Mouse (Mus musculus) neural tube, embryonic 11.5 days (tissue): ENCODE measurements around the gene Gm9837. TPM values are rescaled to one million over a fixed set of nuclear protein-coding genes. Genes with fewer than 3 reads are reported as not detected.

Source experiments
- ATAC-seq: fragments of 200-750 bp; cut with Nextera tagmentation; 2 replicates; pipeline ENCODE4 v1.8.0; 2017; ENCODE audit warnings: moderate number of reproducible peaks, mild to moderate bottlenecking, moderate TSS enrichment, moderate library complexity; ENCODE audit not compliant: insufficient read depth, low FRiP score, low TSS enrichment
- DNase-seq: peaks from one replicate; pipeline ENCODE4 v3.0.0-alpha.2; 2015; ENCODE audit warnings: low spot score
- H3K27ac ChIP-seq: fragments of 300-500 bp; sonication (generic); 2 replicates; pipeline ENCODE4 v1.5.1; 2014; ENCODE audit warnings: low read depth, mild to moderate bottlenecking, low read length
- H3K27me3 ChIP-seq: fragments of 300-500 bp; sonication (generic); 2 replicates; pipeline ENCODE4 v1.6.1; 2014; ENCODE audit warnings: mild to moderate bottlenecking, low read length, mixed read lengths; ENCODE audit not compliant: control insufficient read depth, insufficient read depth
- H3K36me3 ChIP-seq: fragments of 300-500 bp; sonication (generic); 2 replicates; pipeline ENCODE4 v1.6.1; 2014; ENCODE audit warnings: mild to moderate bottlenecking, low read length, moderate library complexity, mixed read lengths; ENCODE audit not compliant: control insufficient read depth, insufficient read depth
- H3K4me1 ChIP-seq: fragments of 300-500 bp; sonication (generic); 2 replicates; pipeline ENCODE4 v1.6.1; 2014; ENCODE audit warnings: low read length, mixed read lengths; ENCODE audit not compliant: control insufficient read depth, insufficient read depth
- H3K4me2 ChIP-seq: fragments of 300-500 bp; sonication (generic); 2 replicates; pipeline ENCODE4 v1.6.1; 2014; ENCODE audit warnings: low read depth, mild to moderate bottlenecking, moderate library complexity
- H3K4me3 ChIP-seq: fragments of 300-500 bp; sonication (generic); 2 replicates; pipeline ENCODE4 v1.5.1; 2014; ENCODE audit warnings: low read depth, low read length
- H3K9ac ChIP-seq: fragments of 300-500 bp; sonication (generic); 2 replicates; pipeline ENCODE4 v1.6.1; 2014; ENCODE audit warnings: mild to moderate bottlenecking, low read length
- H3K9me3 ChIP-seq: fragments of 300-500 bp; sonication (generic); 2 replicates; pipeline ENCODE4 v1.6.1; 2016; ENCODE audit warnings: low read length; ENCODE audit not compliant: control insufficient read depth
- WGBS: fragments of 180-500 bp; shearing (Covaris S2); extraction: QIAGEN DNeasy Blood & Tissue Kit; methylation state at CpG from one replicate; pipeline ENCODE4 v1.1.7; 2014; 5-methylcytosine and 5-hydroxymethylcytosine counted together
- polyA plus RNA-seq: library from polyadenylated mRNA; unstranded; fragments of >200 nt; fragmentation: Nextera tagmentation; extraction: Ambion mirVana; gene quantifications from 2 replicates; pipeline ENCODE4 v1.2.1, GENCODE M21; 2014

Gm9837 gene
- polyA plus RNA-seq, 1 experiment from 2014 or later = not detected

GRCm38 (mm10) chr11:53452396-53452795 lies 17.9 kb downstream of the Gm9837 start:
- Histone ChIP-seq H3K4me3 (no peak overlapping the region), H3K9me3 (no peaks in the 10 kb centered on the region), H3K4me2 (no peak overlapping the region), H3K4me1 (no peaks in the 10 kb centered on the region), H3K9ac (no peak overlapping the region), H3K27me3 (peaks cover 7% of the 10 kb centered on the region), H3K36me3 (no peaks in the 10 kb centered on the region), H3K27ac (no peak overlapping the region)
- DNase-seq = no peak
- WGBS = 91% methylated on average over 9 of the region's 9 CpGs
- no peak for ATAC-seq

- DNase-seq (no peak), ATAC-seq (no peak)
- no peak overlapping the region for H3K4me3 ChIP-seq
- H3K27ac ChIP-seq = no peak overlapping the region
- no peak overlapping the region for H3K9ac ChIP-seq
- 68% methylated on average over 2 of the region's 2 CpGs for WGBS
- no peaks in the 10 kb centered on the region for H3K36me3 ChIP-seq
- no peaks in the 10 kb centered on the region for H3K4me1 ChIP-seq
- H3K27me3 ChIP-seq = peaks cover 1% of the 10 kb centered on the region; the same call in 1 of the 2 replicates
- no peaks in the 10 kb centered on the region for H3K9me3 ChIP-seq
- no peak overlapping the region for H3K4me2 ChIP-seq
Observed at GRCm38 (mm10) chr11:53451361-53451760, 18.9 kb downstream of the Gm9837 start.

DNA sequence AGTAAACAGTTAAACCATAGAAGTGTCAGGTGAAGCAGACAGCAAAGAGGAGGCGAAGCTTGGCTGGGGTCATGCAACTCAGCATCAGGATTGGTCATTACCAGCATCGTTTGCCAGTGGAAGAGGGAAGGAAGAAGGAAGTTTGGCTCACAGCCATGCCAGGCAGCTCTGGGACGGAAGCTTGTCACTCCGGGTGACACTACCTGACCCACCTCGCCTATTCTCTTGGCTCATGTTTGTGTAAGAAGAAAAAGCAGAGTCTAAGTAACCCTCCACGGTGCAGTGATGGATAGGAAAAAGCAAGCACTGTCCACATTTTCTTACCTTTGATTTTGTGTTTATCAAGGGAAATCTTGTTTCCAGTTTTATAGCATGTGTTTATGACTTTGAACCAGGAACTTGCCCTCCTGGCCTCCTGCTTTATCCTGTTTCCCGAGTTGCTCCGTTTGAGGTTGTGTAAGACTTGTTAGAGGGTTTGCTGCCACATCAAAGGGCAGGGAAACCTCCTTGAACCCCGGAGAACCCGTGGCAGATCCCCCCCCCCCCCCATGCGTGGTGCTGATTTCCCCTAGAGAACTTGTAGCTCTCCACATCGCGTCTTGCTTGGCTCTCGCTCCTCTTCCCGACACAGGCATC lies 20.1 kb downstream of the Gm9837 start:
- Histone ChIP-seq H3K9ac (no peak overlapping the region), H3K4me1 (no peaks in the 10 kb centered on the region), H3K36me3 (no peaks in the 10 kb centered on the region), H3K4me2 (no peak overlapping the region), H3K4me3 (no peak overlapping the region), H3K9me3 (no peaks in the 10 kb centered on the region), H3K27me3 (no peaks in the 10 kb centered on the region), H3K27ac (no peak overlapping the region)
- WGBS = 58% methylated on average over 15 of the region's 15 CpGs
- no peak for ATAC-seq
- DNase-seq = no peak

DNA sequence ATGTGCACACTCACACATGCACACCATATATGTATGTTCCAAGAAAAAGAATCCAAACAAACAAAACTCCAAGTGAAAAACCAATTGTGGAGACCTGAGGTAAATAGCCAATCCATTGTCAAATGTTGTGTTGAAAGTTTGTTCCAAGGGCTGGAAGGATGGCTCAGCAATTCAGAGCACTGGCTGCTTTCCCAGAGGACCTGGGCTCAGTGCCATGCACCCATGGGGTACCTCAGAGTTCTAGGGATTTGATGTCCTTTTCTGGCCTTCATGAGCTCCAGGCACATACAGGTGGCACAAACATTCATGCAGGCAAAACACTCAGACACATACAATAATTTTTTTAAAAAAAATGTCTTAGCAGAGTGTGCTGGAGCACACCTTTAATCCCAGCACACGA lies 21.8 kb downstream of the Gm9837 start:
- H3K27me3 ChIP-seq = no peaks in the 10 kb centered on the region
- H3K9me3 ChIP-seq = no peaks in the 10 kb centered on the region
- no peak for DNase-seq
- no peak overlapping the region for H3K27ac ChIP-seq
- H3K36me3 ChIP-seq = no peaks in the 10 kb centered on the region
- H3K4me3 ChIP-seq = no peak overlapping the region
- WGBS = 94% methylated on average over 1 of the region's 1 CpGs
- H3K4me1 ChIP-seq = no peaks in the 10 kb centered on the region
- no peak for ATAC-seq
- H3K4me2 ChIP-seq = no peak overlapping the region
- no peak overlapping the region for H3K9ac ChIP-seq

DNA sequence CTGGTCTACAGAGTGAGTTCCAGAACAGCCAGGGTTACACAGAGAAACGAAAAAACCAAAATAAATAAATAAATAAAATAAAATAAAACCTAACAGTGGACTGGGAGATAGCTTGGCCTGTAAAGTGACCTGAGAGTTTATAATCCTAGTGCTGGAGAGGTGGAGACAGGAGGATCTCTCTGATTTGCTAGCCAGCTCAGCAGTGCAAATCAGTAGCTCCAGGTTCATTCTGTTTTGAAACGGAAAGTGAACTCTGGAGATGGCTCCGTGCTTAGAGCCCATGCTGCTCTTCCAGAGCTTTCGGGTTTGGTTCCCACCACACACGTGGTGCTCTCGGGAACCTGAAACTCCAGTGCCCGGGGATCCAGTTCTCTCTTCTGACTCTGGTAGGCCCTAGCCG lies 22.3 kb downstream of the Gm9837 start:
- Histone ChIP-seq H3K36me3 (no peaks in the 10 kb centered on the region), H3K27ac (no peak overlapping the region), H3K4me2 (no peak overlapping the region), H3K9ac (no peak overlapping the region), H3K4me1 (no peaks in the 10 kb centered on the region), H3K4me3 (no peak overlapping the region), H3K27me3 (no peaks in the 10 kb centered on the region), H3K9me3 (no peaks in the 10 kb centered on the region)
- DNase-seq (no peak), ATAC-seq (no peak)
- 90% methylated on average over 8 of the region's 8 CpGs for WGBS

GRCm38 (mm10) chr11:53446183-53446582 lies 24.1 kb downstream of the Gm9837 start:
- Histone ChIP-seq H3K36me3 (no peaks in the 10 kb centered on the region), H3K27me3 (no peaks in the 10 kb centered on the region), H3K4me2 (no peak overlapping the region), H3K27ac (no peak overlapping the region), H3K4me1 (no peaks in the 10 kb centered on the region), H3K9ac (no peak overlapping the region), H3K9me3 (no peaks in the 10 kb centered on the region), H3K4me3 (no peak overlapping the region)
- DNase-seq = no peak
- no peak for ATAC-seq
- 88% methylated on average over 13 of the region's 13 CpGs for WGBS

GRCm38 (mm10) chr11:53445562-53445961 lies 24.7 kb downstream of the Gm9837 start:
- no peaks in the 10 kb centered on the region for H3K4me1 ChIP-seq
- H3K36me3 ChIP-seq = no peaks in the 10 kb centered on the region
- no peak overlapping the region for H3K4me2 ChIP-seq
- no peaks in the 10 kb centered on the region for H3K27me3 ChIP-seq
- H3K9me3 ChIP-seq = no peaks in the 10 kb centered on the region
- 67% methylated on average over 13 of the region's 13 CpGs for WGBS
- no peak for DNase-seq
- H3K4me3 ChIP-seq = no peak overlapping the region
- no peak overlapping the region for H3K9ac ChIP-seq
- H3K27ac ChIP-seq = no peak overlapping the region
- no peak for ATAC-seq

DNA sequence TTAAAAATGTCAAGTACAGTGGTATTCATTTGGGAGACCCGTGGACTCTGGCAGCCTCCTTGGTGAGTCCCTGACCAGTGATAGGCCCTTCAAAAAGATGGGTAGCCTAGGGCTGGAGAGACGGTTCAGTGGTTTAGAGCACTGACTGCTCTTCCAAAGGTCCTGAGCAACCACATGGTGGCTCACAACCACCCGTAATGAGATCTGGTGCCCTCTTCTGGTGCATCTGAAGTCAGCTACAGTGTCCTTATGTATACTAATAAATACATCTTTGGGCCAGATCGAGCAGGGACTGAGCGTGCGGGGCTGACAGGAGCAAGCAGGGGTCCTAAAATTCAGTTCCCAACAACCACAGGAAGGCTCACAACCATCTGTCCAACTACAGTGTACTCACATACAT lies 26.4 kb downstream of the Gm9837 start:
- Histone ChIP-seq H3K9me3 (no peaks in the 10 kb centered on the region), H3K27ac (no peak overlapping the region), H3K4me2 (no peak overlapping the region), H3K4me1 (no peaks in the 10 kb centered on the region), H3K4me3 (no peak overlapping the region), H3K9ac (no peak overlapping the region), H3K36me3 (no peaks in the 10 kb centered on the region), H3K27me3 (no peaks in the 10 kb centered on the region)
- ATAC-seq (no peak), DNase-seq (no peak)
- 41% methylated on average over 6 of the region's 6 CpGs for WGBS

DNA sequence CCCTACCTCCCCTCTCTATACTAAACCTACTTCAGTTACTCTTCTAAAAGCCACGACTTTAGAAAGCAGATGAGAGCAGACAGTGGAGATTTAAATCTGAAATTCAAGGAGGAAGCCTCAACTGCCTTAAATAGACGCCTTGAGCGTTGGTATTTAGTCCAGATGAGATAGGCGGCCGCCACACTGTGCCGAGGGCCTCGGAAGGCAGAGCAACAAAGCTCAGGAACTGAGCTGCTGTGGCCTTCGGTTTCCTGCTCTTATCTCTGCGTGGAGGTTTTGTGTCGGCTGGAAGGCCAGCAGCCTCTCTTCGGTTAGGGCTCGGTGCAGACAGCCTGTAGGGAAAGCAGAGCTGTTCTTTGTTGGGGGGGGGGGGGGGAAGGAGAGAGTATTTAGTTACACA lies 28.4 kb downstream of the Gm9837 start:
- H3K4me2 ChIP-seq = no peak overlapping the region
- DNase-seq (no peak), ATAC-seq (no peak)
- WGBS = 69% methylated on average over 12 of the region's 12 CpGs
- no peak overlapping the region for H3K27ac ChIP-seq
- no peaks in the 10 kb centered on the region for H3K27me3 ChIP-seq
- H3K9me3 ChIP-seq = no peaks in the 10 kb centered on the region
- no peaks in the 10 kb centered on the region for H3K36me3 ChIP-seq
- no peak overlapping the region for H3K9ac ChIP-seq
- no peak overlapping the region for H3K4me3 ChIP-seq
- H3K4me1 ChIP-seq = no peaks in the 10 kb centered on the region
